Mouse (Mus musculus): ENCODE measurements around the gene Tmem95. TPM values are rescaled to one million over a fixed set of nuclear protein-coding genes. Genes with fewer than 3 reads are reported as not detected.
"Not testable (repeated sequence)": the region's sequence is repeated elsewhere in the genome, so short reads cannot be mapped to it uniquely, and the experiment has no call there.

The Tmem95 gene
- total and polyA plus RNA-seq, 3 experiments = not detected

DNA sequence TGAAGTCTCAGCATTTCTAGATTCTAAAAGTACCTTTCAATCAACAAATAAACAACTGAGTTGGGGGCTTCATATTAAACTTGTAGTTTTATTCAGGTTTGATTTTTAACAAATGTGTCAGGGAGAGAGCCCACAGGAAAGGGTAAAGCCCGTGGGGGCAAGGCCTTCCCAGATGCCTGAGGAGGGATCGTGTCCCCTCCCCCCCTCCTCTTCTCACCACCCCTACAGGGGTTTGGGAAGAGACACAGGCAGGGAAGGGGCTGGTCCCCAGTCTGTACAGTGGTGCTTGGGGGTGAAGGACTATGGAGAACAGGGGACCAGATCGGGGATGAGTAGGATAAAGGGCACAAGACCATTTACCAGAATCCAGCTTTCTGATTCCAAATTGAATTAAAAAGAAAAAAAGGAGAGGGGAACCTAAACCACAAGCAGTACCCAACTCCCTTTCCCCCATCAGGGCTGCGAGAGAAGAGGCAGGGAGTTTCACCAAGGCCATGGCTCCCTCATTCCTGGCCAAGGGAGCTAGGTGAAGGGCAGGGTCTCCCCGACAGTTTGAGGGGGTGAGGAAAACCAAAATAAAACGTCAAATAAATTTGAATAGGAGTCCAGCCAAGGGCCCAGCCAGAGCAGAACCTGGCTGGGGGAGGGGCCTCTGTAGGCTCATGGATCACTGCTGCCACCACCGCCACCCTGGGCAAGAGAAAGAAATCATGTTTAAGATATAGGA is 39.0 kb upstream of the Tmem95 start:
- H3K4me3 ChIP-seq (replicated peaks in 1 of 3; ENCODE audit: low read depth in 2 of 3, low read length in 2 of 3, poor library complexity in 1 of 3); DNase-seq (ENCODE audit: extremely low read depth); H3K4me2 ChIP-seq (ENCODE audit: insufficient read depth, low read depth, poor library complexity, severe bottlenecking); H3K9ac ChIP-seq (ENCODE audit: insufficient read depth, low read depth); dilution Hi-C loops (cut with MboI; ENCODE audit: extremely low pct_ligation_motif_present, extremely low pct_unique_long_range_greater_than_20kb, low sequenced_read_pairs); H3K27ac ChIP-seq (ENCODE audit: insufficient read depth, low read depth); H3K27me3 ChIP-seq (replicated peaks); H3K9me3 ChIP-seq (replicated peaks; ENCODE audit: low read length): not testable (repeated sequence)
- in situ Hi-C loops (cut with MboI; ENCODE audit: low pct_ligation_motif_present, low pct_unique_long_range_greater_than_20kb, low sequenced_read_pairs) = loop anchor here (5.0 kb wide), 1 partner anchor 35 kb away; the partner anchor contains the start of gene Kctd11
- peaks cover 21 to 61% of the 10 kb centered on the region in 2 experiments for H3K4me1 ChIP-seq (ENCODE audit: control insufficient read depth in 1 of 2, insufficient read depth in 2 of 2)
- H3K36me3 ChIP-seq (replicated peaks in 1 of 2; ENCODE audit: control insufficient read depth in 1 of 2, insufficient read depth in 1 of 2, low read length in 1 of 2) = peaks cover 56 to 70% of the 10 kb centered on the region in 2 experiments
- H3K79me2 ChIP-seq (replicated peaks; ENCODE audit: control insufficient read depth, extremely low read depth, insufficient read depth, poor library complexity, severe bottlenecking) = peaks cover 51% of the 10 kb centered on the region

DNA sequence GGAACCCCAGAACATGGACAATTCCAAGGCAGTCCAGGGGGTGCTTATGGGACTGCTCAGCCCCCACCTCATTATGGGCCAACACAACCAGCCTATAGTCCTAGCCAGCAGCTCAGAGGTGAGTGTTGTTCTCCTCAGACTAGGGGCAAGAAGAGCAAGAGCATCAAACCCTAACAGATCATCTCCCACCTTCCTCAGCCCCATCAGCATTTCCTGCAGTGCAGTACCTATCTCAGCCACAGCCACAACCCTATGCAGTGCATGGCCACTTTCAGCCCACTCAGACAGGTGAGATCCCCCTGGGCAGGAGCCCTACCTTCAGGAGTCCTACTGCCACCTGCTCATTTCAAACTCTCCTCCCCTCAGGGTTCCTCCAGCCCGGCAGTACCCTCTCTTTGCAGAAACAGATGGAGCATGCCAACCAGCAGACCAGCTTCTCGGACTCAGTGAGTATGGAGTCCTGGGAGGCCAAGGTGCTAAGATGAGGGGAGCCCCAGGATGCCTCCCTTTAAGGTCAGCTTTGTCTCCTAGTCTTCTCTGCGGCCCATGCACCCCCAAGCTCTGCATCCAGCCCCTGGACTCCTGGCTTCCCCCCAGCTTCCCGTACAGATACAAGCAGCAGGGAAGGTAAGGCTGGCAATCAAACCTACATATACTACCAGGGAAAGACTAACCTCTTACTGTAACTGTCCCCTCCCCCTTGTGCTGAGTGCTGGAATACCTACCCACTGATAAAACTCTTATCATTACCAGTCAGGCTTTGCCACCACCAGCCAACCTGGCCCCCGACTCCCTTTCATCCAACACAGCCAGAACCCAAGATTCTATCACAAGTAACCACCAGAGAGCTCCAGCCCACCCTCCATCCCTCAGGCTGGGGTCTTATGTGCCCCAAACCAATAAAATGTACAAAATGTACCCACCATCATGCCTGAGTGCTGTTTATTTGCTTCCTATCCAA is 38.1 kb upstream of the Tmem95 start:
- H3K4me2 ChIP-seq (ENCODE audit: insufficient read depth, low read depth, poor library complexity, severe bottlenecking) = no peak overlapping the region
- peaks cover 21 to 61% of the 10 kb centered on the region in 2 experiments for H3K4me1 ChIP-seq (ENCODE audit: control insufficient read depth in 1 of 2, insufficient read depth in 2 of 2)
- dilution Hi-C loops (cut with MboI; ENCODE audit: extremely low pct_ligation_motif_present, extremely low pct_unique_long_range_greater_than_20kb, low sequenced_read_pairs) = no loop called here
- peaks cover 50% of the 10 kb centered on the region for H3K79me2 ChIP-seq (replicated peaks; ENCODE audit: control insufficient read depth, extremely low read depth, insufficient read depth, poor library complexity, severe bottlenecking)
- H3K27ac ChIP-seq (ENCODE audit: insufficient read depth, low read depth) = no peak overlapping the region
- no peak overlapping the region for H3K9ac ChIP-seq (ENCODE audit: insufficient read depth, low read depth)
- H3K9me3 ChIP-seq (replicated peaks; ENCODE audit: low read length) = no peaks in the 10 kb centered on the region
- peaks cover 65 to 79% of the 10 kb centered on the region in 2 experiments for H3K36me3 ChIP-seq (replicated peaks in 1 of 2; ENCODE audit: control insufficient read depth in 1 of 2, insufficient read depth in 1 of 2, low read length in 1 of 2)
- in situ Hi-C loops (cut with MboI; ENCODE audit: low pct_ligation_motif_present, low pct_unique_long_range_greater_than_20kb, low sequenced_read_pairs) = loop anchor here (5.0 kb wide), 1 partner anchor 34 kb away; the partner anchor contains the start of gene Kctd11
- no peaks in the 10 kb centered on the region for H3K27me3 ChIP-seq (replicated peaks)
- no peak for DNase-seq (ENCODE audit: extremely low read depth)
- H3K4me3 ChIP-seq (replicated peaks in 1 of 3; ENCODE audit: low read depth in 2 of 3, low read length in 2 of 3, poor library complexity in 1 of 3) = peak overlapping the region in 1 of 3 experiments; percentile 8
- TF ChIP-seq CTCF (conservative IDR thresholded peaks at IDR 0.05 in 1 of 2, IDR thresholded peaks at IDR 0.05 in 1 of 2; ENCODE audit: low read depth in 2 of 2, low read length in 2 of 2) = peak in 1 of 2 experiments; percentile 6; a peak in 1 of 4 replicates
- peak; percentile 22 for TF ChIP-seq POLR2AphosphoS2 (IDR thresholded peaks at IDR 0.05; ENCODE audit: low read depth, low read length)
- TF ChIP-seq CHD2 (IDR thresholded peaks at IDR 0.05; ENCODE audit: low read length) = peak; percentile 72
- peak; percentile 55 for TF ChIP-seq POLR2A (IDR thresholded peaks at IDR 0.05; ENCODE audit: low read depth, low read length)
- no peak for TF ChIP-seq BHLHE40 (IDR thresholded peaks at IDR 0.05; ENCODE audit: low read depth, low read length)
- TF ChIP-seq USF2 (conservative IDR thresholded peaks at IDR 0.05; ENCODE audit: low read depth, low read length) = no peak
- TF ChIP-seq ZMIZ1 (IDR thresholded peaks at IDR 0.05; ENCODE audit: low read depth, low read length) = peak; percentile 70

DNA sequence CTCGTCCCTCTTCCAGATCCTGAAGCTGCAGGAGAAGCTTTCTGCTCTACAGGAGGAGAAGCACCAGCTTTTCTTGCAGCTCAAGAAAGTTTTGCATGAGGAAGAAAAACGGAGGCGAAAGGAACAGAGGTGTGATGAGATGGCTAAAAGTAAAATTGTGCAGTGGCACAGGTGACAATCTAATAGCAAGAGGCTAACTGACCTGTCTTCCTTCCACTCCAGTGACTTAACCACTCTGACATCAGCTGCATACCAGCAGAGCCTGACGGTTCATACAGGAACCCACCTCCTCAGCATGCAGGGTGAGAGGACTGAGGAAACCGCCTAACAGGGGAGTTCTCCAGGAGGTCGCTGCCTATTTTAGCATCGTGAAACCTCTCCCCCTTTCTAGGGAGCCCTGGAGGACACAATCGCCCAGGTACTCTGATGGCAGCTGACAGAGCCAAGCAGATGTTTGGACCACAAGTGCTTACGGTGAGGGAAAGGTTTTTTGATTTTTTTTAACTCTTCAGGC is 37.2 kb upstream of the Tmem95 start:
- H3K9ac ChIP-seq (ENCODE audit: insufficient read depth, low read depth) = no peak overlapping the region
- in situ Hi-C loops (cut with MboI; ENCODE audit: low pct_ligation_motif_present, low pct_unique_long_range_greater_than_20kb, low sequenced_read_pairs) = loop anchor here (5.0 kb wide), 1 partner anchor 33 kb away; the partner anchor contains the start of gene Kctd11
- H3K79me2 ChIP-seq (replicated peaks; ENCODE audit: control insufficient read depth, extremely low read depth, insufficient read depth, poor library complexity, severe bottlenecking) = peaks cover 40% of the 10 kb centered on the region
- TF ChIP-seq USF1 (IDR thresholded peaks at IDR 0.05; ENCODE audit: low read depth, low read length) (no peak), ELF1 (IDR thresholded peaks at IDR 0.05; ENCODE audit: low read depth, low read length) (no peak), MAFK (IDR thresholded peaks at IDR 0.05; ENCODE audit: insufficient replicate concordance, low read length) (no peak), SIN3A (IDR thresholded peaks at IDR 0.05; ENCODE audit: low read length) (no peak), HCFC1 (IDR thresholded peaks at IDR 0.05; ENCODE audit: low read depth, low read length) (no peak), MYC (IDR thresholded peaks at IDR 0.05; ENCODE audit: low read depth, low read length) (no peak), CHD1 (IDR thresholded peaks at IDR 0.05; ENCODE audit: low read depth, low read length) (no peak), MXI1 (IDR thresholded peaks at IDR 0.05; ENCODE audit: low read depth, low read length) (no peak), ZKSCAN1 (IDR thresholded peaks at IDR 0.05; ENCODE audit: borderline replicate concordance, low read depth, low read length) (no peak), MEF2A (IDR thresholded peaks at IDR 0.05; ENCODE audit: borderline replicate concordance, low read depth, low read length) (no peak), POLR2AphosphoS2 (IDR thresholded peaks at IDR 0.05; ENCODE audit: low read depth, low read length) (peak; percentile 53; the same call in 1 of the 2 replicates), PAX5 (IDR thresholded peaks at IDR 0.05; ENCODE audit: low read length) (no peak), NELFE (IDR thresholded peaks at IDR 0.05; ENCODE audit: low read depth, low read length) (no peak), ETS1 (conservative IDR thresholded peaks at IDR 0.05; ENCODE audit: low read depth, low read length) (no peak), NRF1 (IDR thresholded peaks at IDR 0.05; ENCODE audit: low read depth, low read length) (no peak), POLR2A (IDR thresholded peaks at IDR 0.05; ENCODE audit: low read depth, low read length) (peak; percentile 50; the same call in 1 of the 2 replicates), MAX (IDR thresholded peaks at IDR 0.05; ENCODE audit: low read length) (no peak)
- H3K4me1 ChIP-seq (ENCODE audit: control insufficient read depth in 1 of 2, insufficient read depth in 2 of 2) = peaks cover 21 to 61% of the 10 kb centered on the region in 2 experiments
- peak overlapping the region; percentile 77 for H3K4me2 ChIP-seq (ENCODE audit: insufficient read depth, low read depth, poor library complexity, severe bottlenecking)
- peaks cover 74 to 88% of the 10 kb centered on the region in 2 experiments for H3K36me3 ChIP-seq (replicated peaks in 1 of 2; ENCODE audit: control insufficient read depth in 1 of 2, insufficient read depth in 1 of 2, low read length in 1 of 2)
- H3K9me3 ChIP-seq (replicated peaks; ENCODE audit: low read length) = no peaks in the 10 kb centered on the region
- DNase-seq (ENCODE audit: extremely low read depth) = no peak
- dilution Hi-C loops (cut with MboI; ENCODE audit: extremely low pct_ligation_motif_present, extremely low pct_unique_long_range_greater_than_20kb, low sequenced_read_pairs) = no loop called here
- peak overlapping the region; percentile 67 to 91 (median 79) for H3K4me3 ChIP-seq (replicated peaks in 1 of 3; ENCODE audit: low read depth in 2 of 3, low read length in 2 of 3, poor library complexity in 1 of 3)
- no peak overlapping the region for H3K27ac ChIP-seq (ENCODE audit: insufficient read depth, low read depth)
- no peaks in the 10 kb centered on the region for H3K27me3 ChIP-seq (replicated peaks)

Data from CH12.LX (cell line).